Mouse (Mus musculus) CH12.LX (cell line): ENCODE measurements around the gene Glis1. TPM values are rescaled to one million over a fixed set of nuclear protein-coding genes. Genes with fewer than 3 reads are reported as not detected.

Experiments
- DNase-seq: peaks from one replicate; pipeline ENCODE4 v3.0.0-alpha.2; 2013; ENCODE audit errors: extremely low read depth
- H3K27ac ChIP-seq: 2 replicates; pipeline ENCODE4 v1.5.1; 2012; ENCODE audit warnings: low read depth, mild to moderate bottlenecking, control low read depth, moderate library complexity; ENCODE audit not compliant: insufficient read depth
- H3K27me3 ChIP-seq: replicated peaks from 2 replicates; pipeline ENCODE3; 2012; ENCODE audit warnings: inconsistent platforms
- H3K36me3 ChIP-seq, 2 experiments: replicated peaks in 1 of 2; 2 replicates each; pipeline versions ENCODE3 to v1.6.1; 2012; ENCODE audit warnings: inconsistent platforms in 1 of 2, low read length in 1 of 2, mild to moderate bottlenecking in 1 of 2, mixed read lengths in 1 of 2, moderate library complexity in 1 of 2; ENCODE audit not compliant: control insufficient read depth in 1 of 2, insufficient read depth in 1 of 2
- H3K4me1 ChIP-seq, 2 experiments: 2 replicates each; pipeline ENCODE4 v1.6.1; 2012; ENCODE audit warnings: inconsistent platforms in 1 of 2, moderate library complexity in 1 of 2; ENCODE audit not compliant: insufficient read depth in 2 of 2, control insufficient read depth in 1 of 2
- H3K4me2 ChIP-seq: 2 replicates; pipeline ENCODE4 v1.6.1; 2012; ENCODE audit warnings: low read depth, mild to moderate bottlenecking, control low read depth; ENCODE audit not compliant: poor library complexity, insufficient read depth, severe bottlenecking
- H3K4me3 ChIP-seq, 3 experiments: fragments of 150-350 bp in 1 of 3; sonication (generic) in 1 of 3; replicated peaks in 1 of 3; 2 replicates each; pipeline versions ENCODE3 to v1.5.1; 2011 to 2012; ENCODE audit warnings: low read depth in 2 of 3, low read length in 2 of 3, mild to moderate bottlenecking in 2 of 3, moderate library complexity in 2 of 3, control low read depth in 1 of 3, improper control_type of control experiment in 1 of 3, inconsistent platforms in 1 of 3, mixed read lengths in 1 of 3; ENCODE audit not compliant: poor library complexity in 1 of 3
- H3K79me2 ChIP-seq: replicated peaks from 2 replicates; pipeline ENCODE4 v1.6.1; 2012; ENCODE audit warnings: mild to moderate bottlenecking, moderate library complexity; ENCODE audit not compliant: control insufficient read depth, poor library complexity, insufficient read depth, severe bottlenecking; ENCODE audit errors: extremely low read depth
- H3K9ac ChIP-seq: 2 replicates; pipeline ENCODE4 v1.6.1; 2012; ENCODE audit warnings: low read depth, mild to moderate bottlenecking, control low read depth, moderate library complexity; ENCODE audit not compliant: insufficient read depth
- H3K9me3 ChIP-seq: replicated peaks from 2 replicates; pipeline ENCODE3; 2012; ENCODE audit warnings: low read length, inconsistent platforms, mixed read lengths
- BHLHE40 ChIP-seq: IDR thresholded peaks from 2 replicates; pipeline ENCODE4 v1.6.1; 2011; ENCODE audit warnings: mild to moderate bottlenecking, low read depth, low read length, improper control_type of control experiment
- CTCF ChIP-seq, 2 experiments: IDR thresholded peaks in 1 of 2; conservative IDR thresholded peaks in 1 of 2; 2 replicates each; pipeline ENCODE4 v1.5.1; 2011 to 2012; ENCODE audit warnings: low read depth in 2 of 2, low read length in 2 of 2, improper control_type of control experiment in 1 of 2, inconsistent platforms in 1 of 2, mild to moderate bottlenecking in 1 of 2, moderate library complexity in 1 of 2
- E2F4 ChIP-seq: IDR thresholded peaks from 2 replicates; pipeline ENCODE4 v1.6.1; 2011; ENCODE audit warnings: low read depth, low read length, improper control_type of control experiment; ENCODE audit not compliant: insufficient replicate concordance
- ETS1 ChIP-seq: conservative IDR thresholded peaks from 2 replicates; pipeline ENCODE4 v1.6.1; 2012; ENCODE audit warnings: low read depth, mild to moderate bottlenecking, inconsistent platforms, low read length, improper control_type of control experiment, moderate library complexity
- HCFC1 ChIP-seq: IDR thresholded peaks from 2 replicates; pipeline ENCODE4 v1.6.1; 2012; ENCODE audit warnings: low read depth, mild to moderate bottlenecking, inconsistent platforms, low read length, improper control_type of control experiment
- IRF4 ChIP-seq: IDR thresholded peaks from 2 replicates; pipeline ENCODE4 v1.6.1; 2014; ENCODE audit warnings: low read depth, mild to moderate bottlenecking, inconsistent platforms, low read length, improper control_type of control experiment
- JUND ChIP-seq: conservative IDR thresholded peaks from 2 replicates; pipeline ENCODE4 v1.6.1; 2011; ENCODE audit warnings: low read depth, low read length, improper control_type of control experiment
- KAT2A ChIP-seq: IDR thresholded peaks from 2 replicates; pipeline ENCODE4 v1.6.1; 2012; ENCODE audit warnings: low read length, improper control_type of control experiment, inconsistent platforms; ENCODE audit not compliant: insufficient replicate concordance
- MEF2A ChIP-seq: IDR thresholded peaks from 2 replicates; pipeline ENCODE4 v1.6.1; 2014; ENCODE audit warnings: low read depth, mild to moderate bottlenecking, inconsistent platforms, low read length, improper control_type of control experiment, borderline replicate concordance
- MYC ChIP-seq: IDR thresholded peaks from 2 replicates; pipeline ENCODE4 v1.6.1; 2011; ENCODE audit warnings: low read depth, mild to moderate bottlenecking, improper control_type of control experiment, low read length
- NELFE ChIP-seq: IDR thresholded peaks from 2 replicates; pipeline ENCODE4 v1.6.1; 2011; ENCODE audit warnings: low read depth, low read length, improper control_type of control experiment
- NRF1 ChIP-seq: IDR thresholded peaks from 2 replicates; pipeline ENCODE4 v1.6.1; 2014; ENCODE audit warnings: low read depth, mild to moderate bottlenecking, inconsistent platforms, low read length, improper control_type of control experiment, moderate library complexity
- POLR2AphosphoS2 ChIP-seq: IDR thresholded peaks from 2 replicates; pipeline ENCODE4 v1.6.1; 2011; ENCODE audit warnings: low read depth, low read length, improper control_type of control experiment
- RAD21 ChIP-seq: IDR thresholded peaks from 2 replicates; pipeline ENCODE4 v1.6.1; 2011; ENCODE audit warnings: low read depth, mild to moderate bottlenecking, low read length, improper control_type of control experiment, moderate library complexity
- SIN3A ChIP-seq: IDR thresholded peaks from 2 replicates; pipeline ENCODE4 v1.6.1; 2012; ENCODE audit warnings: low read length, improper control_type of control experiment, inconsistent platforms
- SMC3 ChIP-seq: IDR thresholded peaks from 2 replicates; pipeline ENCODE4 v1.6.1; 2011; ENCODE audit warnings: low read depth, low read length, improper control_type of control experiment
- dilution Hi-C: fragments of 300-500 bp; cut with MboI; formaldehyde crosslinking; loops from 2 replicates; pipeline ENCODE4 v1.14.3; 2020; ENCODE audit warnings: low sequenced_read_pairs; ENCODE audit not compliant: extremely low pct_unique_long_range_greater_than_20kb, extremely low pct_ligation_motif_present
- in situ Hi-C: fragments of 300-500 bp; cut with MboI; formaldehyde crosslinking; loops from 3 replicates; pipeline ENCODE4 v1.14.3; 2019; ENCODE audit warnings: low sequenced_read_pairs, low pct_ligation_motif_present, low pct_unique_long_range_greater_than_20kb, mixed read lengths
- polyA plus RNA-seq: library from polyadenylated mRNA; unstranded; fragments of >175 nt; gene quantifications from 2 replicates; pipeline ENCODE4 v1.2.1, GENCODE M21; 2012; ENCODE audit warnings: low read depth; ENCODE audit not compliant: insufficient read length
- total RNA-seq, 2 experiments: library from RNA; depleted of rRNA; stranded (reverse); fragments of 300-350 nt in 1 of 2; fragments of >200 nt in 1 of 2; gene quantifications; 2 replicates each; pipeline ENCODE4 v1.2.3; 2012 to 2014

Gene Glis1
- total and polyA plus RNA-seq, 3 experiments: 0.08 to 2.2 (median 0.17) TPM

- no peak overlapping the region for H3K9ac ChIP-seq
- H3K4me2 ChIP-seq: no peak overlapping the region
- in situ Hi-C loops: no loop called here
Measured at GRCm38 (mm10) chr4:107452266-107453015, 18.1 kb downstream of the Glis1 start.

GRCm38 (mm10) chr4:107453141-107453984 lies 19.0 kb downstream of the Glis1 start:
- dilution Hi-C loops: no loop called here
- H3K9ac ChIP-seq: no peak overlapping the region

More at GRCm38 (mm10) chr4:107452266-107453015, 18.1 kb downstream of the Glis1 start:
- no peak overlapping the region for H3K27ac ChIP-seq
- dilution Hi-C loops: no loop called here
- peaks cover 5% of the 10 kb centered on the region for H3K9me3 ChIP-seq
- H3K36me3 ChIP-seq: no peaks in the 10 kb centered on the region
- H3K79me2 ChIP-seq: no peaks in the 10 kb centered on the region
- TF ChIP-seq CTCF (conservative IDR thresholded peaks at IDR 0.05 in 1 of 2, IDR thresholded peaks at IDR 0.05 in 1 of 2; ENCODE audit: low read depth in 2 of 2, low read length in 2 of 2) (peak in 1 of 2 experiments; percentile 15; a peak in 2 of 4 replicates), MEF2A (no peak), ETS1 (no peak)
- TF ChIP-seq, all 38 proteins: peak for 1
- Histone ChIP-seq H3K4me1 (peaks cover 4 to 11% of the 10 kb centered on the region in 2 experiments; a peak in 3 of 4 replicates), H3K27me3 (no peaks in the 10 kb centered on the region), H3K4me3 (no peak overlapping the region)
- DNase-seq: no peak

More at GRCm38 (mm10) chr4:107453141-107453984, 19.0 kb downstream of the Glis1 start:
- no peak overlapping the region for H3K4me2 ChIP-seq
- peak; percentile 91 for DNase-seq
- no peak for TF ChIP-seq E2F4
- no peak for TF ChIP-seq MEF2A
- TF ChIP-seq POLR2AphosphoS2: no peak
- TF ChIP-seq MYC: no peak
- peak; percentile 82 to 93 for TF ChIP-seq CTCF (conservative IDR thresholded peaks at IDR 0.05 in 1 of 2, IDR thresholded peaks at IDR 0.05 in 1 of 2; ENCODE audit: low read depth in 2 of 2, low read length in 2 of 2)
- TF ChIP-seq JUND: no peak
- TF ChIP-seq BHLHE40: peak; percentile 58
- no peak for TF ChIP-seq SIN3A
- TF ChIP-seq NELFE: no peak
- no peak for TF ChIP-seq NRF1
- TF ChIP-seq IRF4: 0 out of 2 replicates have a peak, but pooled peaks have one; percentile 36
- 0 out of 2 replicates have a peak, but pooled peaks have one; percentile 10 for TF ChIP-seq HCFC1
- TF ChIP-seq RAD21: peak; percentile 72
- no peak for TF ChIP-seq KAT2A
- peak; percentile 31 for TF ChIP-seq SMC3
- TF ChIP-seq, all 38 proteins: peak for 6
- peaks cover 5% of the 10 kb centered on the region for H3K9me3 ChIP-seq
- no peak overlapping the region for H3K4me3 ChIP-seq
- no peaks in the 10 kb centered on the region for H3K79me2 ChIP-seq
- in situ Hi-C loops: no loop called here
- H3K27ac ChIP-seq: no peak overlapping the region
- H3K27me3 ChIP-seq: no peaks in the 10 kb centered on the region
- H3K36me3 ChIP-seq: no peaks in the 10 kb centered on the region
- peaks cover 8 to 13% of the 10 kb centered on the region in 2 experiments; a peak in 3 of 4 replicates for H3K4me1 ChIP-seq
